Mouse (Mus musculus) spleen, adult 2 months (tissue): ENCODE measurements around the gene Ano10.

Source experiments
- CTCF ChIP-seq: fragments of 200-500 bp; IDR thresholded peaks from 2 replicates; pipeline ENCODE4 v1.5.1; 2011; ENCODE audit warnings: mild to moderate bottlenecking, inconsistent platforms; ENCODE audit not compliant: insufficient read depth, insufficient read length, insufficient replicate concordance; ENCODE audit errors: extremely low read depth
- POLR2A ChIP-seq: fragments of 200-500 bp; IDR thresholded peaks from 2 replicates; pipeline ENCODE4 v1.6.1; 2011; ENCODE audit warnings: low read depth, low read length, inconsistent platforms

DNA sequence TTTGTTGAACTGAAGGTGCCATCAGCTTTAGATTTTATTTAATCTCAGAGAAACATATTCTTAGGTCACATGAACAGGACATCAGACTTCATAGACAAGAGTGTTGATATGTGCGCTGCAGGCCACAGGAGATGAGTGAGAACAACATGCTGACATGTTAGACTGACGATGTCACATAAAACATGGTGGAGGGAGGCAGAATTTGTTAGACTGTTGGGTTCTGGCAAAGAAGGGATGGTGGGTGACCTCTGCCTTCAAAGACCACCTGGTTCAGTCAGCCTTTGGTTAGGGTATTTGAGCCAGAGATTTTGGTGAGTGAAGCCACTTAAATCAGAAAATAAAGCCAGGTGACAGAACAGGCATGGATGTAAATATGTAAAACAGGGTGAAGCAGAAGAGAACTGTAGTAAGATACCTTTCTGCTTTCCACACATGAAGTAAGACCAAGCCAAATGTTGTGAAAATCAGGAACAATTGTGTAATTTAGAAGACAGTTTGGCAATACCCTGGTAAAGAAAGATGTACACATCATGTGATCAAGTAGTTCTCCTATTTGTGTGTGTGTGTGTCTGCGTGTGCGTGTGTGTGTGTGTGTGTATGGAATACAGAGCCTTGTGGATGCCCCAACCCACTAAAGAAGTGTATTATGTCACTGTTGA is 155.7 kb downstream of the Ano10 start:
- TF ChIP-seq CTCF, result no peak
- no peak for TF ChIP-seq POLR2A
